Mouse (Mus musculus) limb, embryonic 10.5 days (tissue): Measurements from ENCODE around the gene Cd79a. TPM values are rescaled to one million over a fixed set of nuclear protein-coding genes. Genes with fewer than 3 reads are reported as not detected.
A peak's percentile ranks its signal among the peaks of the same experiment; 100 is the strongest.
"Not testable (repeated sequence)": the region's sequence is repeated elsewhere in the genome, so short reads cannot be mapped to it uniquely, and the experiment has no call there.

ENCODE experiments used
- DNase-seq: peaks from one replicate; pipeline ENCODE4 v3.0.0-alpha.2; 2017; ENCODE audit warnings: low spot score
- H3K27ac ChIP-seq: fragments of 300-500 bp; sonication (generic); 2 replicates; pipeline ENCODE4 v1.5.1; 2016; ENCODE audit warnings: mild to moderate bottlenecking
- H3K27me3 ChIP-seq: fragments of 300-500 bp; sonication (generic); 2 replicates; pipeline ENCODE4 v1.6.1; 2016; ENCODE audit warnings: low read depth, mild to moderate bottlenecking; ENCODE audit not compliant: poor library complexity, severe bottlenecking
- H3K36me3 ChIP-seq: fragments of 300-500 bp; sonication (generic); 2 replicates; pipeline ENCODE4 v1.6.1; 2016; ENCODE audit warnings: mild to moderate bottlenecking, moderate library complexity
- H3K4me1 ChIP-seq: fragments of 300-500 bp; sonication (generic); 2 replicates; pipeline ENCODE4 v1.6.1; 2016
- H3K4me3 ChIP-seq: fragments of 300-500 bp; sonication (generic); 2 replicates; pipeline ENCODE4 v1.5.1; 2016; ENCODE audit warnings: mild to moderate bottlenecking, moderate library complexity
- H3K9me3 ChIP-seq: fragments of 300-500 bp; sonication (generic); replicated peaks from 2 replicates; pipeline ENCODE4 v1.6.1; 2016; ENCODE audit warnings: mild to moderate bottlenecking
- WGBS: fragments of 180-500 bp; shearing (Covaris S2); methylation state at CpG from one replicate; pipeline ENCODE4 v1.1.7; 2016; 5-methylcytosine and 5-hydroxymethylcytosine counted together
- polyA plus RNA-seq: library from polyadenylated mRNA; unstranded; fragments of >200 nt; fragmentation: Nextera tagmentation; extraction: Ambion mirVana; gene quantifications from 2 replicates; pipeline ENCODE4 v1.2.1, GENCODE M21; 2016

The Cd79a gene
- polyA plus RNA-seq, 1 experiment from 2014 or later: 0.31 TPM

DNA sequence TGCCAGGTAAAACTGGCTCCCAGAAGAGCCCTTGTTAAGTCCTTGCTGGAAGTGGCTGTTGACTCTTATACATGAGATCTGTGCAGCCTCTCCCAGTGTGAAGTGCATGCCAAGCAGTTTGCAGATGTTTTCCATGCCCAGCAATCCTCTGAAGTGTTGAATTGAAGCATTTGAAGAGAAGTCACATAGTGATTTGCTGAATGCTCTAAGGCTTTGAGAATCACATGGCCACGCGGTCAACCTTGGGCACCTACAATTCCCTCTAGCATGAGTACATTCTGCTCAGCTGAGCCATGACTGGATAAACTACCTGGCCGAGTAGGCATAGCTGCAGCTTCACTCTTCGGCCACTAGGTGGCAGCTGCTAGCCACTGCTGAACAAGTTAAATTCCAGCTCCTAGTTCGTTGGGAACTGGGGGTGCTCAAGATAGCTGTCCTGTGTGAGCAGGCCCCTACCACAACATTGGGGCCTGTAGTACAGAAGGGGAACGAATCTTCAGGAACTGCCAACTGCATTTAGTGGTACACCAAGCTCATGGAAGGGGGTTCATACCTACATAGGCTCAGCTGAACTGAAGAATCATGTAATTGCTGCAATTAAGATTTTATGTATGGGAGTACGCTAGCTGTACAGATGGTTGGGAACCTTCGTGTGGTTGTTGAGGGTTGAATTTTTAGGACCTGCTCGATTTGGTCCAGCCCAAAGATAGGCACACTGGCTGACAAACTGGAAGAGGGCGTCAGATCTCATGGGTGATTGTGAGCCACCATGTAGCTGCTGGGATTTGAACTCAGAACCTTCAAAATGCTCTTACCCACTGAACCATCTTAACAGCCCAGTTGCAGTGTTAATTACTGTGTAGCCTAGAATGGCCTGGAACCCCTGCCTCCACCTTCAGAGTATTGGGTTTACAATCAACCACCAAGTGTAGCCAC lies 6.6 kb upstream of the Cd79a start:
- 32% methylated on average over 10 of the region's 10 CpGs for WGBS
- DNase-seq: peak; percentile 79
- H3K4me1 ChIP-seq: peaks cover 29% of the 10 kb centered on the region
- H3K9me3 ChIP-seq: no peaks in the 10 kb centered on the region
- H3K27ac ChIP-seq: no peak overlapping the region
- peaks cover 59% of the 10 kb centered on the region for H3K36me3 ChIP-seq
- H3K27me3 ChIP-seq: no peaks in the 10 kb centered on the region
- no peak overlapping the region for H3K4me3 ChIP-seq

DNA sequence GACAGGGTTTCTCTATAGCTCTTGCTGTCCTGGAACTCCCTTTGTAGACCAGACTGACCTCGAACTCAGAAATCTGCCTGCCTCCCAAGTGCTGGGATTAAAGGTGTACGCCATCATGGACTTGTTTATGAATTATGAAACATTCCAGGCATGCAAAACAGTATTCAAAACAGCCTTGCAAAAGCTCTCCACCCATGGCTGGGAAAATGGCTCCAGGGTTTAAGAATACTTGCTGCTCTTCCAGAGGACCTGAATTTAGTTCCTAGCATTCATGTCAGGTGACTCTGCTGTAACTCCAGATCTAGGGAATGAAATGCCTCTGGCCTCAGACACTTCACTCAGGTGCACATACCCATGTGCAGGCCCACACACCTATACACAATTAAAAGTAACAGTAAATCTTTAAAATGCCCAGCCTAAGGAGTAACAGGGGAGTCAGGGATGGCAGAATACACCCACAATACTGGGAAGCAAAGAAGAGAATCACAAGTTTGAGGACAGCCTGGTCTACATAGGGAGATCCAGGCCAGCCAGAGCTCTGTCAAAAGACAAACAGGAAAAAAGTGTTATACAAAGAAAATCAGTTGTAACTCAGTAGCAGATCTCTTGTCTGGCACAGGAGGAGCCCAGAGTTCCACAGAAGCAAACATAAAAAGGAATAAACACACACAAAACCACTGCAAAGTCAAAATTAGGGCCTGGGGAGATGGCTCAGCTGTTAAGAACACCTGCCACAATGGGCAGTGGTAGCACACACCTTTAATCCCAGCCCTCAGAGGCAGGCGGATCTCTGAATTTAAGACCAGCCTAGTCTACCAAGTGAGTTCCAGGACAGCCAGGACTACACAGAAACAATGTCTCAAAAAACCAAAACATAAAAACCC lies 5.7 kb upstream of the Cd79a start:
- H3K27ac ChIP-seq: no peak overlapping the region
- H3K9me3 ChIP-seq: no peaks in the 10 kb centered on the region
- 76% methylated on average over 3 of the region's 3 CpGs for WGBS
- H3K36me3 ChIP-seq: peaks cover 50% of the 10 kb centered on the region
- peaks cover 20% of the 10 kb centered on the region for H3K4me1 ChIP-seq
- H3K4me3 ChIP-seq: no peak overlapping the region
- no peak for DNase-seq
- no peaks in the 10 kb centered on the region for H3K27me3 ChIP-seq

DNA sequence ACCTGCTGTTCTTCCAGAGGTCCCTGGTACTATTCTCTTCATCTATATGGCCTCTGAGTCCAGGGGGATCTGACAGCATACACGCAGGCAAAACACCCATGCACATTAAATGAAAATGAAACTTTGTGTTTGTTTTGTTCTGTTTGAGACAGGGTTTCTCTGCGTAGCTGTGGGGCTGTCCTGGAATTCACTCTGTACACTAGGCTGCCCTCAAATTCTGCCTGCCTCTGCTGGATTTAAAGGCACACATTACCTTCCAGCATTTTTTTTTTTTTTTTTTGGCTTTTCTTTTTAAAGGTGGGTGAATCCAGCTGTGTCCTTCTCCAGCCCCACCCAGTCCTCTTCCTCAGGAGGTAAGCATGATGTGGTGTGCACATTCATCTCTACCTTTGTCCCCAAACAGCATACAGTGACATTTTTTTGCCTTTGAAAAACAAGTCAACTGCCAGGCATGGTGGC lies 5.0 kb upstream of the Cd79a start:
- H3K27ac ChIP-seq: no peak overlapping the region
- H3K36me3 ChIP-seq: peaks cover 43% of the 10 kb centered on the region
- H3K9me3 ChIP-seq: no peaks in the 10 kb centered on the region
- H3K4me1 ChIP-seq: peaks cover 14% of the 10 kb centered on the region
- 74% methylated on average over 2 of the region's 2 CpGs for WGBS
- H3K4me3 ChIP-seq: no peak overlapping the region
- no peak for DNase-seq
- no peaks in the 10 kb centered on the region for H3K27me3 ChIP-seq

DNA sequence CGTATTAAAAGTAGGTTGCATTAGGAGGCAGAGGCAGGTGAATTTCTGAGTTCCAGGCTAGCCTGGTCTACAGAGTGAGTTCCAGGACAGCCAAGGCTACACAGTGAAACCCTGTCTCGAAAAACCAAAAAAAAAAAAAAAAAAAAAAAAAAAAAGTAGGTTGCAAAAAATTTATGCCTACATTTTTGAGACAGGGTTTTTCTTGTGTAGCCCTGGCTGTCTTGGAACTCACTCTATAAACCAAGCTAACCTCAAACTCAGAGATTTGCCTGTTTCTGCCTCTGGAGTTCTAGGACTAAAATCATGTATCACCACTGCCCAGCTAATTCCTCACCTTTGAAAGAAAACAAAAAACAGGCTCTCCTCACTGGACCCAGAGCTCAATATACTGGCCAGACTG lies 1.4 kb upstream of the Cd79a start:
- H3K36me3 ChIP-seq, H3K9me3 ChIP-seq, H3K27ac ChIP-seq, H3K27me3 ChIP-seq, H3K4me1 ChIP-seq, H3K4me3 ChIP-seq, DNase-seq: not testable (repeated sequence)
- WGBS: 93% methylated on average over 2 of the region's 2 CpGs

DNA sequence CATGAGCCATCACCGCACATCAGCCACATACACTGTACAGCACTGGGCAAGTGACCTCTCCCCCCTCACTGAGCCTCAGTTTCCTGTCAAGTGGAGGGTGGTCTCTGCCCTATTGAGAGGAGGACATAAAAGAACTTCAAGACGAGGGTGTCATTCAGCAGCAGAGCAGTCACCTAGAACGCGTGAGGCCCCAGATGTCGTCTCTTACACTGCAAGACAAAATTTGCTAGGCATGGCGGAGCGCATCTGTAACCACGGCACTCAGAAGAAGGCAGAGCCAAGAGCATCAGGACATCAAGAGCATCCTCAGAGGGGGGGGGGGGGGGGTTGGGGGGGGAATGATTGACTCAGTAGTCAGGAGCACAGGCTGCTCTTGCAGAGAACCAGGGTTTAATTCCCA lies 912 bp upstream of the Cd79a start:
- no peaks in the 10 kb centered on the region for H3K9me3 ChIP-seq
- H3K27ac ChIP-seq: no peak overlapping the region
- no peaks in the 10 kb centered on the region for H3K27me3 ChIP-seq
- H3K4me1 ChIP-seq: peaks cover 7% of the 10 kb centered on the region; the same call in 1 of the 2 replicates
- no peak overlapping the region for H3K4me3 ChIP-seq
- H3K36me3 ChIP-seq: peaks cover 2% of the 10 kb centered on the region
- DNase-seq: no peak
- 84% methylated on average over 8 of the region's 8 CpGs for WGBS

DNA sequence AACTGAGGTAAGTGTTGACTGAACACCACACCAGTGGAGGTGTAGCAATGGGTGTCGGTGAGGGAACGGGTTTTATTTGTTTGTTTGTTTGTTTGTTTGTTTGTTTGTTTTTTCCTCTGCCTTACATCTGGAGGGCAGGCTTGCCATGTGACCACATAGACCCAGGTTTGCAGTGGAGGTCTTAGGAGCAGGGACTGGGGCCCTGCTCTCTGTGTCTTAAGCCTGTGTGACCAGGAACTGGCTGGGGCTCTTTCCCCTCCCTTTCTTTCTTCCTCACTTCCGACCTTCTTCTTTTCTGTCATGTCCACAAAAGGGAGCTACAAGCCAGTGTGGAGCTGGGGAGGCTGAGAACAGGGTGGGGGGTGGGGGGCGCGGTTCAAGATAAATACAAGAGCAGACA lies 778 bp downstream of the Cd79a start:
- Histone ChIP-seq H3K27me3 (no peaks in the 10 kb centered on the region), H3K27ac (no peak overlapping the region), H3K4me3 (no peak overlapping the region), H3K9me3 (no peaks in the 10 kb centered on the region), H3K4me1 (peaks cover 20% of the 10 kb centered on the region), H3K36me3 (no peaks in the 10 kb centered on the region)
- WGBS: 91% methylated on average over 5 of the region's 5 CpGs
- no peak for DNase-seq

DNA sequence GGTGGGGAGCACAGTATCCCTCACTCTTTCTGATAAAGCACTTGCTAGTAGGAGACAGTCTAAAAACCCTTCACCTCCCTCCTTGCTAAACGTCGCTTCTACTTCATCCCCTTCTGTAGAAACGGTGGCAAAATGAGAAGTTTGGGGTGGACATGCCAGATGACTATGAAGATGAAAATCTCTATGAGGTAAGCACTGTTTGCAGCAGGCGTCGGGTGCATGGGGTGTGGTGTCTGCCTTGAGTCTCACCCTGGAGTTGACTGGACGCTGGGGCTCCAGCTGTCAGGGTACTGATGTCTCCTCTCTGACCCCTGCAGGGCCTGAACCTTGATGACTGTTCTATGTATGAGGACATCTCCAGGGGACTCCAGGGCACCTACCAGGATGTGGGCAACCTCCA lies 3.9 kb downstream of the Cd79a start:
- no peak overlapping the region for H3K4me3 ChIP-seq
- WGBS: 80% methylated on average over 6 of the region's 6 CpGs
- no peaks in the 10 kb centered on the region for H3K9me3 ChIP-seq
- DNase-seq: no peak
- H3K27ac ChIP-seq: no peak overlapping the region
- H3K4me1 ChIP-seq: peaks cover 43% of the 10 kb centered on the region
- no peaks in the 10 kb centered on the region for H3K36me3 ChIP-seq
- H3K27me3 ChIP-seq: no peaks in the 10 kb centered on the region

DNA sequence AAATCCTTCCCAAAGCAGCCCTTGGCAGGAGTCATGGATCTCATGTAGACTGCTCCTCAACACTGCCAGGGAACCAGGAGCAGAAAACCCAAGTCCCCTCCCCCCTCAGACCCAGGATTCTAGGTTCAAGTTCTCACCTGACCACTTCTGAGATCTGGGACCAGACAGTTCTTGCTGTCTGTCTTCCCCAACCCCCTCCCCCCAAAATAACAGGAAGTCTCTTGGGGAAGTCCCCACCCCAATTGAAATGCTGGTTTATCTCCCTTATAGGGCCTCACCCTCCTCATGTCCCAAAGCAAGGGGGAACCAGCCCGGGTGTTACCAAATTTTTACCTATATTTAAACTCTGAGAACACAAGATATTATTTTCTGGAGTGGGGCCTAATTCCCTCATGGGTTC lies 4.7 kb downstream of the Cd79a start:
- H3K27ac ChIP-seq: peak overlapping the region; percentile 89
- no peaks in the 10 kb centered on the region for H3K36me3 ChIP-seq
- H3K27me3 ChIP-seq: no peaks in the 10 kb centered on the region
- H3K9me3 ChIP-seq: no peaks in the 10 kb centered on the region
- H3K4me1 ChIP-seq: peaks cover 51% of the 10 kb centered on the region
- no peak for DNase-seq
- WGBS: 71% methylated on average over 1 of the region's 1 CpGs
- H3K4me3 ChIP-seq: peak overlapping the region; percentile 80

DNA sequence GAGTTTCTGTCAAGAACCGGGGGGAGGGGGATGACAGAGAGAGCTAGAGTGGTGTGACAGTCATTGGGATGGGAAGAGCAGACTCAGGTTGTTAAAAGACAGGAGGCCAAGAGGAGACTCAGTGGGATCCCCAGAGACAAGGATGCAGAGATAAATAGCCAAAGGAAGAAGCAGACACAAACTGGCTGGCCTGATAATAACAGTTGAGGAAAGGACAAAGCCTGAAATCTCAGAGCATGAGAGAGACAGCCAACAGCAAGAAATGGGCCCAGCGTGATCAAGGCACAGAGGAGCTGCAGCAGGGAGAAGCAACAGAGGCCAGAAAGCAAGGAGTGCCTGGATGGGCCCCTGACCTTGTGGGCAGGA lies 5.1 kb downstream of the Cd79a start:
- Histone ChIP-seq H3K4me3 (peak overlapping the region; percentile 80), H3K4me1 (peaks cover 52% of the 10 kb centered on the region)
- 49% methylated on average over 2 of the region's 2 CpGs for WGBS

DNA sequence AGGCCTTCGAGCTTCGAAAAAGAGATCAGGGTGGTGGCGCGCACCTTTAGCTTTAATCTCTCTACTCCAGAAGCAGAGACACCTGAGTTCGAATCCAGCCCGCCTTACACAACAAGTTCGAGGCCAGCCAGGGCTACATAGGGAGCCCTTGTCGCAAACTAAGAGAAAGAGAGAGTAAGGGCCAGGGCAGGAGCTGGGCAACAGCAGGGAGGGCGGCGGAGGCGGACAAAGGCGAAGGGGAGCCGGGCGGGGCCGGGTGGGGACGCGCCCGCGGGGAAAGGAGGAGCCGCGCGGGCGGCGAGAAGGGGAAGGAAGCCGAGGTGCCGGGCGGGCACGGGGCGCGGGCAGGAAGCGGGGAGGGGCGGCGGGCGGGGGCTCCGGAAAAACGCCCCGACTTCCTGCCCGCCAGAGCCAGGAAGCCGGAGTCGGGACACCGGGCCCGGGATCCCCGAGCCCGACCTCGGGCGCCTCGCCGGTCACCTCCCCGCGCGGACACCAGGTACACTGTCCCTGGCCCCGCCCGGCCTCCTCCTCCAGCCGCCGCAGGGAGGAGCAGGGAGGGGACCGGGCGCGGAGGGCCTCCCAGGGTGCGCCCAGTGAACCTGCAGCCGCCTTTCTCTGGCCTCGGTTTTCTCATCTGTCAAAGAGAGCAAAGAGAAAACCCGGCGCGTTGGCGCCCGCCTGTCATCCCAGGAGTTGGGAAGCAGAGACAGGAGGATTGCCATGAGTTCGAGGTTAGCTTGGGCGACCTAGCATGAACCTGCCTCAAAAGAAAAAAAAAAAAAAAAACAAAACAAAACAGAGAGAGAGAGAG lies 5.7 kb downstream of the Cd79a start, which contains the start of gene Arhgef1:
Gene Arhgef1, plus strand, starts transcription at position 283 of the 814 bp plus-strand sequence.
- peak; percentile 67 for DNase-seq
- no peaks in the 10 kb centered on the region for H3K9me3 ChIP-seq

More for the DNA sequence above, 5.1 kb downstream of the Cd79a start:
- Histone ChIP-seq H3K27me3 (no peaks in the 10 kb centered on the region), H3K27ac (peak overlapping the region; percentile 89), H3K36me3 (no peaks in the 10 kb centered on the region), H3K9me3 (no peaks in the 10 kb centered on the region)
- no peak for DNase-seq

DNA sequence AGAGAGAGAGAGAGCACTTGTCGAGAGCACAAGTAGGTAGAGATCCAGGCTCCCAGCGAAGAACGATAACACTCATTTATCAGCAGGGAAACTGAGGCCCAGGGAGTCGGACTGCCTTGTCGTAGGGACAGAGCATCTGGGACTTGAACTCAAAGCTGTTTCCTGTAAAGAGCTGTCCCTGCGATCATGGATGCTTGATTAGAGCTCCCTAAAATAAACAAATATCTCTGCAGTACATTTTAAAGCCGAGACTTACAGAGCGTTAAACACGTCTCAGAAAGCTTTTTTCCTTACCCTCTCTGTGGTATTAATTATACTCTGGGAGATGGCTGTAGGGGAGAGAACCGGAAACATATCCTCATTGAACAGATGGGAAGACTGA lies 6.3 kb downstream of the Cd79a start:
- Histone ChIP-seq H3K4me3 (peak overlapping the region; percentile 80), H3K27ac (0 out of 2 replicates have a peak overlapping the region, but pooled peaks have one; percentile 89), H3K36me3 (peaks cover 4% of the 10 kb centered on the region), H3K4me1 (peaks cover 56% of the 10 kb centered on the region), H3K9me3 (no peaks in the 10 kb centered on the region), H3K27me3 (no peaks in the 10 kb centered on the region)
- DNase-seq: no peak
- 48% methylated on average over 10 of the region's 10 CpGs for WGBS

More for the DNA sequence above, 5.7 kb downstream of the Cd79a start, which contains the start of gene Arhgef1:
- no peaks in the 10 kb centered on the region for H3K27me3 ChIP-seq
- WGBS: 7% methylated on average over 62 of the region's 68 CpGs
- H3K4me3 ChIP-seq: peak within 1 kb of the TSS; percentile 80
- peaks cover 54% of the 10 kb centered on the region for H3K4me1 ChIP-seq
- H3K27ac ChIP-seq: peak within 1 kb of the TSS; percentile 89
- no peaks in the 10 kb centered on the region for H3K36me3 ChIP-seq

DNA sequence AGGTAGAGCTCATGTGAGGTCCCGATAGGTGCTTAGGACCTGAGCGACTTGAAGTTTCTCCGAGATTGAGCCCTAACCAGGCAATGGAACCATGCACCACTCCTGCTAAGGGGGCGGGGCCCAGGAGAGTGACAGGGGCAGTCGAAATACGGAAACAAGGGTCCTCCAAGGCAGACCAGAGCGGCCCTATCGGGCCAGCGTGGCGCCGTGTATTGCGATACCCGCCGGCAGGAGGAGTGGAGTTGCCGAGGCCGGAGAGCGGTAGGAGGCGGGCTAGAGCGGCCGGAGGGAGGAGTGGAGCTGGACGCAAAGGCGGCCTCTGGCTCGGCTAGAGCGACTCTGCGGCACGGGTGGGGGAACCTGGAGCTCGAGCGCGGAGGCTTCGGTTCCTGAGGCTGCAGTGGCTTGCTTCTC lies 6.9 kb downstream of the Cd79a start:
- peak; percentile 95 for DNase-seq
- peaks cover 56% of the 10 kb centered on the region for H3K4me1 ChIP-seq
- H3K27ac ChIP-seq: peak overlapping the region; percentile 80
- H3K9me3 ChIP-seq: no peaks in the 10 kb centered on the region
- H3K4me3 ChIP-seq: peak overlapping the region; percentile 80
- peaks cover 10% of the 10 kb centered on the region for H3K36me3 ChIP-seq
- under 1% methylated on average over 30 of the region's 30 CpGs for WGBS
- H3K27me3 ChIP-seq: no peaks in the 10 kb centered on the region
